Mouse (Mus musculus): ENCODE results near the gene Panx3. TPM values are rescaled to one million over a fixed set of nuclear protein-coding genes. Genes with fewer than 3 reads are reported as not detected.

Panx3 gene
- polyA plus RNA-seq, 1 experiment from 2014 or later = 0.31 TPM

DNA sequence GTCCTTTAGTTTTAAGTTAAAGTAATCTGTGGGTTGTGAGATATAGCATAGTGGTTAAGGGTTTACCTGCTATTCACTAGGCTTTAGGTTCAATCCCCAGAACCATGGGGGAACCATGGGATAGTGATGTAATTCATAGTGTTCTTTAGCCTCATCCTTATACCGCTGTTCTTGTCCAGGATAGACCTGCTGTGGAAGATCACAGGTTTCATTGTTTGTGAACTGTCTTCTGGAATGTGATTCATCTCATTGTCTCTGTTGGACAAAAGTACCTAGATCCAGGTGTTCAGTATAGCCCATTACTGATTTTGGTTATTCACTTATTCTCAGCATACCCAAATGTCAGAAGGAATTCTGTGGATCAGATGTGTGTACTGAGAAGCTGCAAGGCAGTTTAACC lies 41.8 kb downstream of the Panx3 start:
- DNase-seq (ENCODE audit: low spot score) = no peak
- WGBS = 86% methylated on average over 1 of the region's 1 CpGs

DNA sequence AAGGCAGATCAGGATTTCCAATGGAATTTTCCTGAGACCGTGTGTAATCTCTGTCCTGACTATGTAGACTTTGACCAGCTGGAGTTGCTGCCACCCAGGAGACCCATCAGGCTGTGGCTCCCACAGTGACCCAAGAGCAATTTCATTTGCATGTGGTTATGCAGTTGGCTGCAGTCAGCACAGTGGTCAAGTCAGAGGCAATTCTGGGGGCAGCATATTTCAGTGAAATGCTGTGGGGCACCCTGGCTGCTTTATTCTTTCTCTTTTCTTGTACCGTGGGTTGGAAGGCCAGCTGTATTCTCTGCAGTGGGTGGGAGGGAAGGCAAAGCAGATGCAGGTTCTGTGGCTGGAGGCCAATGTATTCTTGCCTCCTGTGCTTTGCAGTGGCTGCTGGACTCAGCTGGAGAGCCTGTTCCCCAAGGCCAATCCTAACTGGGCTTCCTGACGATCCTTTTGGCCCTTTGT lies 42.9 kb downstream of the Panx3 start:
- Histone ChIP-seq H3K9me3 (no peaks in the 10 kb centered on the region), H3K4me3 (no peak overlapping the region), H3K27ac (no peak overlapping the region), H3K4me1 (peaks cover 11% of the 10 kb centered on the region; the same call in 1 of the 2 replicates), H3K27me3 (ENCODE audit: insufficient read depth, poor library complexity, severe bottlenecking) (no peaks in the 10 kb centered on the region), H3K36me3 (no peaks in the 10 kb centered on the region)
- DNase-seq (ENCODE audit: low spot score) = no peak
- 9% methylated on average over 3 of the region's 3 CpGs for WGBS

More for the DNA sequence above, 41.8 kb downstream of the Panx3 start:
- H3K27me3 ChIP-seq (ENCODE audit: insufficient read depth, poor library complexity, severe bottlenecking) = no peaks in the 10 kb centered on the region
- peaks cover 11% of the 10 kb centered on the region; the same call in 1 of the 2 replicates for H3K4me1 ChIP-seq
- no peaks in the 10 kb centered on the region for H3K36me3 ChIP-seq
- H3K27ac ChIP-seq = no peak overlapping the region
- H3K9me3 ChIP-seq = no peaks in the 10 kb centered on the region
- no peak overlapping the region for H3K4me3 ChIP-seq

DNA sequence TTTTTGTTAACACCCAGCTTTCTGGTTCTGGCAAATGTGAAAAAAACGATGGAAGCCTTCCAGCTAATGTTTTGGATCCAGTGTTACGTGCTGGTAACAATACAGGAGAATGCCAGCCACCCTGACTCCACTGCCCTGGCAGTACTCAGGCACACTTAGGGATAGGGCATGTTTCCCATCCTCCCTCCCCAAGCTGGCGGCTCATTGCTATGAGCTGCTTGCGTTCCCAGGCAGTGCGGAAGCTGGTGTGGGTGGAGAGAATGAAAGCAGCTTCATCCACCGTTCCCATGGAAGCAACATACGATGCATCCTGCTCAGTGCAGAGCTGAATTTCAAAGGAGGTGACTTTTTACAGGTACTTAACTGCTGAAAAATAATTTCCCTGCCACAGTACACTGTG lies 43.4 kb downstream of the Panx3 start:
- Histone ChIP-seq H3K27ac (no peak overlapping the region), H3K4me1 (peaks cover 11% of the 10 kb centered on the region; the same call in 1 of the 2 replicates), H3K9me3 (no peaks in the 10 kb centered on the region), H3K27me3 (ENCODE audit: insufficient read depth, poor library complexity, severe bottlenecking) (no peaks in the 10 kb centered on the region), H3K4me3 (no peak overlapping the region), H3K36me3 (no peaks in the 10 kb centered on the region)
- 22% methylated on average over 7 of the region's 7 CpGs for WGBS
- DNase-seq (ENCODE audit: low spot score) = no peak

DNA sequence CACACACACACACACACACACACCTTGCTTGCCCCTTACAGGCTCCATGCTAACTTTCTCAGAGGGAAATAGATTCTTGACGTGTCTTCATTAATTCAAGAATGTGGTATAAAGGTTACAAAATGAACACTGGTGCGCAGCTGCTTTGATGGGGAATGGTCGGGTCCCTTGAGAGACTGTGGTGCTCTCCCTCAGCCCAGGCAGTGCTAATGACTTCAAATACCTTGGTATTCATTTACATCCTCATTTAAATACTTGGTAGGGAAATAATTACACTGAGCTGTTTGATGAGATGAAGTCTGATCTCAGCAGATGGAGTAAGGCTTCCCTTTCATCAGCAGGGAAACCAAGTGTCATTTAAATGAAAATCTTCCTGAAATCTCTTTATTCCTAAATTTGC lies 43.9 kb downstream of the Panx3 start:
- no peak for DNase-seq (ENCODE audit: low spot score)

DNA sequence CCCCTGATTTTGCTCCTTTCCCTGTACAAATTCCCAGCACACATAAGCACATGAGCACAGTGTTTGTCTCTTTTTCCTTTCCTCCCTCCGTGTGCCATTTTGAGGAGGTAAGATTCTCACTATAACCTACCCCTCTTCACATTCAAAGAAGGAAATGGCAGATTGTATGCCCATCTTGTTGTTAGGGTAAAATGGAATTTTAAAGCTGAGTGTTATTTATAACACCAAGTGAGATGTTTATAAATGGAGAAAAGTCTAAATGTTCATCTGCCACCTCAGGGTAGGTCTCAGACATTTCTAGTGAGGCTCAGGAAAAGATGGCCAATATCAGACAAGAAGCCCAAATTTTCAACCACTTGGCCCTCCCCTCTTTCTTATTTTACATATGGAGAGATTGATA lies 44.5 kb downstream of the Panx3 start:
- no peak overlapping the region for H3K4me3 ChIP-seq
- WGBS = 80% methylated on average over 1 of the region's 1 CpGs
- no peak overlapping the region for H3K27ac ChIP-seq
- H3K4me1 ChIP-seq = peaks cover 11% of the 10 kb centered on the region; the same call in 1 of the 2 replicates
- 0 out of 2 replicates have a peak, but pooled peaks cover 4% of the 10 kb centered on the region for H3K27me3 ChIP-seq (ENCODE audit: insufficient read depth, poor library complexity, severe bottlenecking)
- H3K36me3 ChIP-seq = no peaks in the 10 kb centered on the region
- no peaks in the 10 kb centered on the region for H3K9me3 ChIP-seq
- DNase-seq (ENCODE audit: low spot score) = no peak

More for the DNA sequence above, 43.9 kb downstream of the Panx3 start:
- Histone ChIP-seq H3K9me3 (no peaks in the 10 kb centered on the region), H3K4me3 (no peak overlapping the region), H3K4me1 (peaks cover 11% of the 10 kb centered on the region; the same call in 1 of the 2 replicates), H3K27ac (no peak overlapping the region), H3K27me3 (ENCODE audit: insufficient read depth, poor library complexity, severe bottlenecking) (0 out of 2 replicates have a peak, but pooled peaks cover 3% of the 10 kb centered on the region), H3K36me3 (no peaks in the 10 kb centered on the region)
- 60% methylated on average over 3 of the region's 3 CpGs for WGBS

DNA sequence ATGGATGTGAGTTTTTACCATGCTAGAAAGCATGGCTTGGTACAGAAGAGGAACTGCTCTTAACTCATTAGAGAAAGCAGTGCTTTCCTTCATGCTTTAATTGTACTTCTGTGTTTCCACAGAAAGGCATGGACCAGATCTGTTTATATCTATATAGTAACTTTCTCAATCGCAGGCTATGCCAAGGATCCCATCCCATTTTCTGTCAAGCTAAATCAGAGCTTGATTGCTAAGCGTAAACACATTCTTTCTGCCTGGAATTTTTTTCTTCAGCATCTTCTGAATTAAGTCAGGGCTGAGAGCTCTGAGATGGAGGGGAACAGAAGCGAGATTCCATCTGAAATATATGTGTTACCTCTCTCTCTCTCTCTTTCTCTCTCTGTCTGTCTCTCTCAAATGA lies 45.1 kb downstream of the Panx3 start:
- DNase-seq (ENCODE audit: low spot score) = no peak
- Histone ChIP-seq H3K27ac (no peak overlapping the region), H3K27me3 (ENCODE audit: insufficient read depth, poor library complexity, severe bottlenecking) (0 out of 2 replicates have a peak, but pooled peaks cover 4% of the 10 kb centered on the region), H3K4me3 (no peak overlapping the region), H3K36me3 (no peaks in the 10 kb centered on the region), H3K4me1 (peaks cover 11% of the 10 kb centered on the region; the same call in 1 of the 2 replicates), H3K9me3 (no peaks in the 10 kb centered on the region)
- WGBS = 77% methylated on average over 3 of the region's 3 CpGs

DNA sequence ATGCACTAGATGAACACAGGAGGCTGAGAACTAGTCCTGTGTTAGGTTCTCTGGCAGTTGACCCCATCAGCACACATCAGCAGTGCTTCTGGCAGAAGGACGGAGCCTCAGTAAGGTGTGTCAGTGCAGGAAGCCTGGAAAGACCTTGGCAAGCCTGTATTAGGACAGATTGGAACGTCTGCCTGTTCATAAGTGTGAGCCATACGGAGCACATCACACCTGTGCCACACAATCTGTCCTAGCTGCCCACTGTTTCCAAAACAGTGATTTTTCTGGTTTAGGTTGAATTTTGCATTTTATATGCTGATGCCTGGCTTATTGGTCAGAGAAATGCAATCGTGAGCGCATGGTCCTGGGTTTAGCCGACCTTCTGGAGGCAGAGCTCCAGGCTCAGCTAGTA lies 47.7 kb downstream of the Panx3 start:
- no peaks in the 10 kb centered on the region for H3K9me3 ChIP-seq
- no peak overlapping the region for H3K27ac ChIP-seq
- no peaks in the 10 kb centered on the region for H3K36me3 ChIP-seq
- peaks cover 9% of the 10 kb centered on the region; the same call in 1 of the 2 replicates for H3K4me1 ChIP-seq
- no peak overlapping the region for H3K4me3 ChIP-seq
- 84% methylated on average over 6 of the region's 6 CpGs for WGBS
- DNase-seq (ENCODE audit: low spot score) = no peak
- H3K27me3 ChIP-seq (ENCODE audit: insufficient read depth, poor library complexity, severe bottlenecking) = 0 out of 2 replicates have a peak, but pooled peaks cover 4% of the 10 kb centered on the region

DNA sequence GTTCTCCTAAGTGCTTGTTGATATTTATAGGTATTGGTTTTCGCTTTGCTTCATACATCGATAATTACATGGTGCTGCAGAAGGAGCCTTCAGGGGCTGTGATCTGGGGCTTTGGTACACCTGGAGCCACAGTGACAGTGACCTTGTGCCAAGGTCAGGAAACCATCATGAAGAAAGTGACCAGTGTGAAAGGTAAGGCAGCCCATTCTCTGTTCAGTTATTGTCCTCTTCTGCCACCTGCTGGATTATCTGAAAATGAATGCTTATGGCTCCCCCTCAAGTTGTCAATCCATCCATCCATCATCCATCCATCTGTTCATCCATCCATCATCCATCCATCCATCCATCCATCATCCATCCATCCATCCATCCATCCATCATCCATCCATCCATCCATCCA lies 52.3 kb downstream of the Panx3 start:
- Histone ChIP-seq H3K27me3 (ENCODE audit: insufficient read depth, poor library complexity, severe bottlenecking) (0 out of 2 replicates have a peak, but pooled peaks cover 4% of the 10 kb centered on the region), H3K4me1 (no peaks in the 10 kb centered on the region), H3K4me3 (no peak overlapping the region), H3K9me3 (no peaks in the 10 kb centered on the region), H3K36me3 (no peaks in the 10 kb centered on the region), H3K27ac (no peak overlapping the region)
- no peak for DNase-seq (ENCODE audit: low spot score)
- 54% methylated on average over 2 of the region's 2 CpGs for whole genome bisulfite sequencing

DNA sequence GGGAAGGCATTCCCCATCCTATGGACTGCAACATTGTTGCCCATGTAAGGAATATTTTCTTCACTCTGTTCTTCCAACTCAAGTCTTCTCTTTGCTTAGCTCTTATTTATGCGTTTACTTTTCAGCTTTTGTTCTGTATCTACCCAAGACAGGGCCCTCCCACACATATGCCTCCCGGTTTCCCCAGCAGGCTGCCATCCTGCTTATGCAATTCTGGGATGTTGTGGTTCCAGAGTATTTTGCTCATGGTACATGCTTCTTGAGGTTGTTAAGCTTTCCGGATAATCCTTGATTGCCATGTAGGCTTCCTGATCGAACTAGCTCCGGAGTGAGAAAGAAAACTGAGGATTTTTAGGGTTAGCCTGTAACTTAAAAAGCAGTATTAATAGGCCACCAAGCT lies 53.8 kb downstream of the Panx3 start:
- WGBS = 73% methylated on average over 5 of the region's 5 CpGs
- Histone ChIP-seq H3K4me3 (no peak overlapping the region), H3K27ac (no peak overlapping the region), H3K9me3 (no peaks in the 10 kb centered on the region), H3K36me3 (no peaks in the 10 kb centered on the region), H3K4me1 (no peaks in the 10 kb centered on the region), H3K27me3 (ENCODE audit: insufficient read depth, poor library complexity, severe bottlenecking) (0 out of 2 replicates have a peak, but pooled peaks cover 2% of the 10 kb centered on the region)
- no peak for DNase-seq (ENCODE audit: low spot score)

DNA sequence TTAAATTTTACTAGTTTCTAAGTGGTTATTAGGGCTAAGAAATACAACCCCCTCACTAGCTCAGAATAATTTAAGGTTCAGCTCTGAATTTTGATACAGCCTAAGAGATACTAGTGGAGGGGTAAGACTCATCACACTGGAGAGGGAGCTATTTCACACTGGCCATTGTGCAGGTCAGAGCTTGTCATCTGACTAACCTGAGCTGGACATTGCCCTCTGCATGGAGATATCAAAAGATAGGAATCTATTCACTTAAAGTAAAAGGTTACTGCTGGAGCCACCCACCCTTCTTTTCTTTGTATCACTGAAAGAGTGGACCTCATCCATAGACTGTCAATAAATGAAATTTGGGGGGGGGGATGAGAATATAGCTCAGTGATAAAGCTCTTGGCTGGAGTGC lies 54.7 kb downstream of the Panx3 start:
- Histone ChIP-seq H3K36me3 (no peaks in the 10 kb centered on the region), H3K27me3 (ENCODE audit: insufficient read depth, poor library complexity, severe bottlenecking) (no peaks in the 10 kb centered on the region), H3K9me3 (no peaks in the 10 kb centered on the region), H3K4me3 (peak overlapping the region; percentile 77), H3K27ac (no peak overlapping the region), H3K4me1 (no peaks in the 10 kb centered on the region)
- DNase-seq (ENCODE audit: low spot score) = no peak

DNA sequence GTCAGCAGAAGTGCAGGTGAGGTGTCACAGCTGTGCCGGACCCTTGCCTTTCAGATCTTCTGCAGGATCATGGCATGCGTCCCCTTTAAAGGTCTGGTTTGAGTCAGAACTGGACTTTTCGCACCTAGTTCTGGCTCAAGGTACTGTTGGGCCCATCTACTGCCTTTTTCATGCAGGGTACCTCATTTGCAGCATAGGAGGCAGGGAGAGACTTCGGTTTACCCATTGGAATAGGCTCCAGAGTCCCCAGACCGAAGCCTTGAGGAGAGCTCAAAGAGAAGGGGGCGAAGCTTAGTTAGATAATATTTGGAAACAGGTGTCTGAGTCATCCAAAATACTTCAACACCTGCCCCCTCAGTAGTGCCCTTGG lies 55.1 kb downstream of the Panx3 start:
- Histone ChIP-seq H3K27me3 (ENCODE audit: insufficient read depth, poor library complexity, severe bottlenecking) (no peaks in the 10 kb centered on the region), H3K27ac (peak overlapping the region; percentile 90), H3K36me3 (no peaks in the 10 kb centered on the region), H3K4me3 (peak overlapping the region; percentile 77), H3K9me3 (no peaks in the 10 kb centered on the region), H3K4me1 (no peaks in the 10 kb centered on the region)
- 23% methylated on average over 6 of the region's 6 CpGs for WGBS
- no peak for DNase-seq (ENCODE audit: low spot score)

DNA sequence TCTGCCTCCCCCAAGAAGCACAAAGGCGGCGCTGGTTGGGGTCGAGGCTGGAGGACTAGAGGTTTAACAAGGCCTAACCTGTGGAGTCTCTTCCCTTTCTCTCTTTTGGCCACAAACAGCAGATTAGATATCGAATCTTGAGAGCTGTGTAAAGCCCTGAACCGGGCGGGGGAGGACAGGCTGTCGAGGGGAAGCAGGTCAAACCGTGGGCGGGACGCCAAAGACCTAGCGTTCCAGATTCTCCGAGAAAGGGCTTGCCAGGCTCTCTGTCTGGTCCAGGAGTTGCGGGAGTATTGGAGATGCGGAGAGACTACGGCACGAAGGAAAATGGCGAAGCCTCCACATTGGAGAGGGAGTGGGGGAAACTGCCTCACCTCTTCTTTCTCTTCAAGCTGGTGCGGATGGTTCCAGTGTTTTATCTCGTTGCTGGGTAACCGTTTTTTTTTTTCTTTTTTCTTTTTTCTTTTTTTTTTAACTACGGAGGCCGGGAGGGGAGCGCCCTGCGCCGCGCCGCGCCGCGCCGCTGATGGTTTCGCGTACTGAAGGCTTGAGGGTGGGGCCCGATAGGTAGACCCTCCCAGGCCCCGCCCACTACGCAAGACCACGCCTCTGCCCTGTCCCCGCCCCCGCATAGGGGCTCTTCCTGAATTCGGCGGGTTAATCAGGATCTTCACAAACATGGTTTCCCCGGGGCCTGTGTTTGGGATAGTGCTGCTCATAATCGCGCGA lies 55.7 kb downstream of the Panx3 start, which contains the start of gene Spa17:
TSS of gene Spa17 (minus strand) at position 541 of the 729 bp plus-strand sequence.
- Histone ChIP-seq H3K4me1 (no peaks in the 10 kb centered on the region), H3K9me3 (no peaks in the 10 kb centered on the region), H3K27ac (peak within 1 kb of the TSS; percentile 90), H3K27me3 (ENCODE audit: insufficient read depth, poor library complexity, severe bottlenecking) (no peaks in the 10 kb centered on the region), H3K4me3 (peak within 1 kb of the TSS; percentile 77), H3K36me3 (no peaks in the 10 kb centered on the region)
- under 1% methylated on average over 45 of the region's 45 CpGs for WGBS
- peak; percentile 95 for DNase-seq (ENCODE audit: low spot score)
